Mouse (Mus musculus) forebrain, embryonic 11.5 days (tissue): ENCODE measurements around the gene Igf1r. TPM values are rescaled to one million over a fixed set of nuclear protein-coding genes. Genes with fewer than 3 reads are reported as not detected.

ENCODE experiments used
- ATAC-seq: fragments of 200-750 bp; cut with Nextera tagmentation; replicated peaks from 2 replicates; pipeline ENCODE4 v1.8.0; 2017; ENCODE audit warnings: moderate TSS enrichment; ENCODE audit not compliant: low FRiP score
- DNase-seq: peaks from one replicate; pipeline ENCODE4 v3.0.0-alpha.2; 2017; ENCODE audit warnings: low spot score
- H3K27ac ChIP-seq: fragments of 300-500 bp; sonication (generic); 2 replicates; pipeline ENCODE4 v1.5.1; 2014; ENCODE audit warnings: low read depth, low read length
- H3K27me3 ChIP-seq: fragments of 300-500 bp; sonication (generic); 2 replicates; pipeline ENCODE4 v1.6.1; 2014; ENCODE audit warnings: mild to moderate bottlenecking, low read length, mixed read lengths; ENCODE audit not compliant: control insufficient read depth, insufficient read depth
- H3K36me3 ChIP-seq: fragments of 300-500 bp; sonication (generic); 2 replicates; pipeline ENCODE4 v1.6.1; 2014; ENCODE audit warnings: mild to moderate bottlenecking, low read length, moderate library complexity, mixed read lengths; ENCODE audit not compliant: control insufficient read depth, insufficient read depth
- H3K4me1 ChIP-seq: fragments of 300-500 bp; sonication (generic); replicated peaks from 2 replicates; pipeline ENCODE4 v1.6.1; 2014; ENCODE audit warnings: low read length, mixed read lengths; ENCODE audit not compliant: control insufficient read depth, insufficient read depth
- H3K4me2 ChIP-seq: fragments of 300-500 bp; sonication (generic); 2 replicates; pipeline ENCODE4 v1.6.1; 2014; ENCODE audit warnings: low read depth, mild to moderate bottlenecking, low read length, moderate library complexity, mixed read lengths; ENCODE audit not compliant: severe bottlenecking
- H3K4me3 ChIP-seq: fragments of 300-500 bp; sonication (generic); 2 replicates; pipeline ENCODE4 v1.5.1; 2014; ENCODE audit warnings: low read depth, low read length
- H3K9ac ChIP-seq: fragments of 300-500 bp; sonication (generic); 2 replicates; pipeline ENCODE4 v1.6.1; 2014; ENCODE audit warnings: low read length
- H3K9me3 ChIP-seq: fragments of 300-500 bp; sonication (generic); 2 replicates; pipeline ENCODE4 v1.6.1; 2016; ENCODE audit warnings: low read length, mixed read lengths; ENCODE audit not compliant: control insufficient read depth
- WGBS: fragments of 180-500 bp; shearing (Covaris S2); extraction: QIAGEN DNeasy Blood & Tissue Kit; methylation state at CpG from one replicate; pipeline ENCODE4 v1.1.7; 2014; 5-methylcytosine and 5-hydroxymethylcytosine counted together
- polyA plus RNA-seq: library from polyadenylated mRNA; unstranded; fragments of >200 nt; fragmentation: Nextera tagmentation; extraction: Ambion mirVana; gene quantifications from 2 replicates; pipeline ENCODE4 v1.2.1, GENCODE M21; 2014

Igf1r gene
- polyA plus RNA-seq, 1 experiment from 2014 or later, result 18.3 TPM

DNA sequence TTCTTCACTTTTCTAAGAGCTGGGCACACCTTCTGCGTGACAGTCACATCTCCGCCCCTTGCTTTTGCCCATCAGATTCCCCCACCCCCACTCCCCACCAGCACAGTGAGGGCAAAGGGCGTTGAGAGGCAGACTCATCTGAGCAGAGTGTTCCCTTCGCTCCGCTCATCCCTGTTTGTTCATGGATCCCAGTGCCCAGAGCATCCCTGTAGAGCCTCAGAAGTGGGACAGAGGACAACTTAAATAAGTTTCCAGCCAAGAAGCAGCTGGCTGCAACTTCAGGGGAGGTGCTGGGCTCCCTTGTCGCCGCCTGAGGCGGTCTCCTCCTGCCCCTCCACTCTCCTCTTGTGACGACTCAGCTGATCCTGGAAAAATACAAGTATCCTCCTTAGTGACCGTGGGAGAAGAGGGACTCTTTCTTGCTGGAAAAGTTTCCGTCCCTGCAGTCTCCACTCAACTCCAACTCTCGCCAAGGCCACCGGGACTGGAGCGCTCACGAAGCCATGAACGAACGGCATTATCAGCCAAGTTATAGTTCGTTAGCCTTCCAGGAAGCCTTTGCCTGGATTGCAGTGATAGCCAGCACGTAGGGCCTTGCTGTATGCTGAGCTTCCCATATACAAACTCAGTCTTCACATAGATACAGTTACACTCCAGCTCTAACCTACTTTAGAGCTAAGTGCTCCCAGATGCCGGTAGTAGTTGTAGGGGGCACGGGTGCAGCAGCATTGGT is 162.5 kb downstream of the Igf1r start:
- H3K9me3 ChIP-seq, result no peaks in the 10 kb centered on the region

DNA sequence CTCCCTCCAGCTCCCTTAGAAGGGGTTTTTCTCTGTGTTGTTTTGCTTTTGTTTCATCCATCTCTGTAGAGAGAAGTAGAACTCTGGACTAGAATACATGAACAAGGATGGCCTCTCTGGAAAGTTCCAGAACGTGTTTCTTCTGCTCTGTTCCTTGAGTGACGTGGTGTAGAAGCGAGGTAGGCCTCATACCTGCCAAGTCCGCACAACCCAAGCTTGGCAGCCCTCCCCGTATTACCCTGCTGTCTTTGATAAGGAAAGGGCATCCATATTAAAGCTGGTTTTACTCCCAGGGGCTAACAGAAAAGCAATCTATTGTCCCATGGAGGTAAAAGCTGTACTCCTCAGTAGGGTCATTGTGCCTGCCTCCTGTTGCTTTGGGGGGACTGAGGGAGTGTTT is 164.9 kb downstream of the Igf1r start:
- H3K27ac ChIP-seq, result no peak overlapping the region
- H3K4me3 ChIP-seq, result no peak overlapping the region
- 0 out of 2 replicates have a peak, but pooled peaks cover 3% of the 10 kb centered on the region for H3K4me1 ChIP-seq
- DNase-seq (no peak), ATAC-seq (no peak)
- no peaks in the 10 kb centered on the region for H3K9me3 ChIP-seq
- no peaks in the 10 kb centered on the region for H3K27me3 ChIP-seq
- no peaks in the 10 kb centered on the region for H3K36me3 ChIP-seq
- H3K9ac ChIP-seq, result no peak overlapping the region
- WGBS, result 57% methylated on average over 5 of the region's 5 CpGs
- H3K4me2 ChIP-seq, result no peak overlapping the region

More for the DNA sequence above, 162.5 kb downstream of the Igf1r start:
- H3K27me3 ChIP-seq, result no peaks in the 10 kb centered on the region
- H3K4me1 ChIP-seq, result 0 out of 2 replicates have a peak, but pooled peaks cover 3% of the 10 kb centered on the region
- WGBS, result 75% methylated on average over 21 of the region's 21 CpGs
- H3K4me2 ChIP-seq, result no peak overlapping the region
- no peak overlapping the region for H3K27ac ChIP-seq
- no peaks in the 10 kb centered on the region for H3K36me3 ChIP-seq
- H3K9ac ChIP-seq, result no peak overlapping the region
- H3K4me3 ChIP-seq, result no peak overlapping the region
- ATAC-seq (no peak), DNase-seq (no peak)

DNA sequence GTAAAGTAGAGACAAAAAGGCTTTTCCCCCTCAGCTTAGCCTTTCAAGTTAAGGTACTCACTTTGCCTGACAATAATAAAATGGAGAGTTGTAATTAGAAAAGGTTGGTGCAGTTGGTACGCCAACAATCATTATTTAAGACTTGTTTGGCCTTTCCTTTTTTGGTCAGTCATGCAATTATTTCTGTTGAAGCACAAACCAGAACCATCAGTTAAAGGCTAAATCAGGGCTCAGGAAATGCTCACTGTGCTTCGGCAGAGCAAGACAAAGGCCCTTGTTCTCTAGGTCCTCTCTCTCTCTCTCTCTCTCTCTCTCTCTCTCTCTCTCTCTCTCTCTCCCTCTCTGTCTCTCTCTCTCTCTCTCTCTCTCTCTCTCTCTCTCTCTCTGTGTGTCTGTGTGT is 165.4 kb downstream of the Igf1r start:
- H3K27ac ChIP-seq, result no peak overlapping the region
- H3K36me3 ChIP-seq, result no peaks in the 10 kb centered on the region
- H3K9me3 ChIP-seq, result no peaks in the 10 kb centered on the region
- H3K4me1 ChIP-seq, result 0 out of 2 replicates have a peak, but pooled peaks cover 3% of the 10 kb centered on the region
- H3K27me3 ChIP-seq, result no peaks in the 10 kb centered on the region
- no peak for DNase-seq
- ATAC-seq, result no peak
- no peak overlapping the region for H3K4me3 ChIP-seq
- no peak overlapping the region for H3K9ac ChIP-seq
- WGBS, result 29% methylated on average over 2 of the region's 2 CpGs
- no peak overlapping the region for H3K4me2 ChIP-seq

DNA sequence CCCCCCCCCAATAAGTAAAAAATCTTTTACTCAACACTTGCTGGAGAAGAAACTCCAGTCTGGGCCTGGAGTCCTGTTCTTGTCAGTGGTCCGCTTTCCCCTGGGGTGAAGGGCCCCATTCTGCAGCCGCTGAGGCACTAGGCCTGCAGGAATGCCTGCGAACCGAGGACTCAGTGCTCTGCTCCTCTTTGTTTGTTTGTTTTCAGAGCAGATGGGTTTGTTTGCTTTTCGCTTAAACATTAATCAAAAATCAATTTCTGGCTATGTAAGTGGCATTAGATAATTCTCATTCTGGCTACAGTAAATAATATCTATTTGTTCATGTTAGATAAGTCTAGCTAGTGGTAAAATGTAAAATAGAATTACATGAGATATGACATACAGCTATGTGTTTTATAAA is 167.0 kb downstream of the Igf1r start:
- Histone ChIP-seq H3K9me3 (no peaks in the 10 kb centered on the region), H3K9ac (no peak overlapping the region), H3K27me3 (no peaks in the 10 kb centered on the region), H3K27ac (no peak overlapping the region), H3K36me3 (no peaks in the 10 kb centered on the region), H3K4me1 (0 out of 2 replicates have a peak, but pooled peaks cover 3% of the 10 kb centered on the region), H3K4me3 (no peak overlapping the region), H3K4me2 (no peak overlapping the region)
- WGBS, result 70% methylated on average over 5 of the region's 5 CpGs
- DNase-seq (peak; percentile 42), ATAC-seq (no peak)

DNA sequence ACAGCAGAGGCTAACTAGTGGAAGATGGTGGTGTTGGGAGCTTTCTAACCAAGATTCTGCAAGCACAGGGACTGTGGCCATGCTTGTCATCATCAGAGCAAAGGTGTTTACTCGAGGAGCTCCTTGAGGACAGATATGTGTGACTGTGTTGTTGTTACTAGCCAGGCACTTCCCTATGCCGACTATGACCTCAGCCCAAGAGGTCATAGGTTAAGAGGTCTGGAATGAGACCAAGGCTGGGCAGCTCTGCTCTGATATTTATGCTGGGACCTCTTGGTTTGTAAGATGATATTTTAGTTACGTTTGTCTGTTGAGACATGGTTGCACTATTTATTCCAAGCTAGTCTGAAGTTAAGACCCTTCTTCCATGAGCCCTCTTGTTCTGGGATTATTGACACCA is 169.8 kb downstream of the Igf1r start:
- Histone ChIP-seq H3K4me1 (0 out of 2 replicates have a peak, but pooled peaks cover 3% of the 10 kb centered on the region), H3K4me2 (no peak overlapping the region), H3K27ac (no peak overlapping the region), H3K9ac (no peak overlapping the region), H3K36me3 (no peaks in the 10 kb centered on the region), H3K27me3 (no peaks in the 10 kb centered on the region), H3K4me3 (no peak overlapping the region), H3K9me3 (no peaks in the 10 kb centered on the region)
- WGBS, result 65% methylated on average over 3 of the region's 3 CpGs
- DNase-seq (no peak), ATAC-seq (no peak)

DNA sequence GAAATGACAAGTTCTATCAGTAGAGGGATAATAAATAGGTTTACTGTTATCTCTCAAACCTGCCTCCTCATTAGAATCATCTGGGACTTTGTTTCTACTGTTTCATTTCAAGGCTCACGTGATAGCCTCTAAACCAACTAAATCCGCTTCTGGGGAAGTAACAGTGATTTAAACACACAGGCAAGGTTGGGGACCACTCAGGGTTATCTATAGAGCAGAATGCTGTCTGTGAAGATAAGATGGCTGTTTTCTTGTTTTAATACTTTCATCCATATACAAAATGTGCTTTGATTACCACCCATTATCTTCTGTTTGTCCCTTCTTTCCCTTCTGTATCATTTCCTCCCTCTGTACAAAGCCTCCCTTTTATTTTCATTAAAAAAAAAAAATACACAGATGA is 172.7 kb downstream of the Igf1r start:
- Histone ChIP-seq H3K4me3 (no peak overlapping the region), H3K4me1 (peaks cover 4% of the 10 kb centered on the region; the same call in 1 of the 2 replicates), H3K9ac (no peak overlapping the region), H3K36me3 (no peaks in the 10 kb centered on the region), H3K9me3 (no peaks in the 10 kb centered on the region), H3K27me3 (no peaks in the 10 kb centered on the region), H3K27ac (no peak overlapping the region), H3K4me2 (no peak overlapping the region)
- ATAC-seq (no peak), DNase-seq (no peak)
- WGBS, result 80% methylated on average over 2 of the region's 2 CpGs

DNA sequence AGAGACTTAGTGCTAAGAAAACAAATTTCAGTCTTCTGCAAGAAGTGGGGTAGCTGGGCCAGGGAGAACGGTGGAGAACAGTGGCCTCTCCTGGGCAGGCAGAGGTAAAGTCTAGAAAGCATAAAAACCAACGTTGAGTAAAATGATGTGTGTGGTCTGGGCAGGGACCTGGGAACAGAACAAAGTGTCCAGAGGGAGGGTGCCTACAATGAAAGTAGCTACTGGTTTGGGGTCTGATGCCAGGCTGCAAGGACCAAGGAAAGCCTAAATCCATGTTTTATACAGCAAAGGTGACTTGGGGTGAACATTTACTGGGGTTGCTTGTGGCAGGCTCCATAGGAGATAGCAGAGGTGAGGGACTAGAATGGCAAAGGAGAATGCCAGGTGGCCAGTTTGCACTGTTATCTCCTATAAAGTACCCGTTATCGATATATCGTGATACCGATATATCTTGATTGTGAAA is 175.2 kb downstream of the Igf1r start:
- Histone ChIP-seq H3K9me3 (no peaks in the 10 kb centered on the region), H3K36me3 (no peaks in the 10 kb centered on the region), H3K9ac (no peak overlapping the region), H3K4me2 (no peak overlapping the region), H3K4me3 (no peak overlapping the region), H3K27ac (no peak overlapping the region), H3K27me3 (no peaks in the 10 kb centered on the region), H3K4me1 (peaks cover 6% of the 10 kb centered on the region; the same call in 1 of the 2 replicates)
- no peak for DNase-seq
- 48% methylated on average over 6 of the region's 6 CpGs for WGBS
- no peak for ATAC-seq

DNA sequence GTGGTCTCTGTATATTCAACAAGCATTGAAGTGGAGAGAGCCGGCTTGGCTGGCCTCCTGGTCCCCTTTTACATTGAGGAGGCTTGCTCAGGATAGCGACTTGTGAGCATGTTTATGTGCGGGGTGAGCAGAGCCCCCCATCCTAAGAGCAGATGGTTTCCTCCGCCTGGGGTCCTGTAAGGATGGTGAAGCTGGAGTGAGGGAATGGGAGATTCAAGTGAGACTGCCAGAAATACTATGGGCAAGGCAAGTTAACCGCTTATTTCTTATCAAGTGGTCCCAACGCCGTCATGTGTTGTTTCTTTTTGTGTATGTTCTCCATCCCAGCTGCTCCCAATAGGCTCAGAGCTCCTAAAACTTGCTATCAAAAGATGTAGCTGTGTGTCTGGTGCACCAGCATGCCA is 175.6 kb downstream of the Igf1r start:
- DNase-seq (no peak), ATAC-seq (no peak)
- 16% methylated on average over 7 of the region's 7 CpGs for WGBS
- Histone ChIP-seq H3K27me3 (no peaks in the 10 kb centered on the region), H3K9ac (peak overlapping the region; percentile 52), H3K4me3 (peak overlapping the region; percentile 71), H3K4me2 (peak overlapping the region; percentile 82), H3K9me3 (no peaks in the 10 kb centered on the region), H3K27ac (no peak overlapping the region), H3K36me3 (no peaks in the 10 kb centered on the region), H3K4me1 (peaks cover 6% of the 10 kb centered on the region; the same call in 1 of the 2 replicates)

DNA sequence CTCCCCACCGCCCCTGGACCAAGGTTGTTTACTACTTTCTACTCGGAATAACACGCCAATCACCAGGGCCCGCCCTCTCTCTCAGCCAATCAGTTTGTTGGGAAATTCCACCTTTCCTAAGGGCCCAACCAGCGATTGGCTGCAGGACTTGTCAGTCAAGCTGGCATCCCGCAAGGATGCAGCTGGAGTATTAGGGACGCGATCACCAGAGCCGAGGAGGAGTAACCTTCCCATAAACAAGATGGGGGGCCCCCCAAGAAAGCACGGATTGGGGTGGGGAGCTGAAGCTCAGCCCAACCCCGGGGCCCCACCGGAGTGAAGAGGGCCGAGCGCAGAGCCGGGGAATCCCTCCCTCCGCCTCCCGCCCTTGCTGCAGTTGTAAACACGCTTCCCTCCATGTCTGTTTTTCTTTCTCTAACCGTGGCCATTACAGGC is 176.5 kb downstream of the Igf1r start:
- Histone ChIP-seq H3K4me2 (peak overlapping the region; percentile 82), H3K36me3 (no peaks in the 10 kb centered on the region), H3K4me3 (peak overlapping the region; percentile 71), H3K9me3 (no peaks in the 10 kb centered on the region), H3K4me1 (peaks cover 9% of the 10 kb centered on the region; the same call in 1 of the 2 replicates), H3K27ac (peak overlapping the region; percentile 78), H3K9ac (peak overlapping the region; percentile 61), H3K27me3 (no peaks in the 10 kb centered on the region)
- peak; percentile 95 for DNase-seq
- under 1% methylated on average over 19 of the region's 19 CpGs for WGBS
- ATAC-seq, result peak; percentile 96
